Mouse (Mus musculus) spleen, postnatal 36 days (tissue): ENCODE measurements at regions not wholly inside any gene's neighbourhood (a gene's known extent, or its start where the extent isn't known, plus 50 kb on each side); places are given as distances from the start of the nearest gene placed in this dataset.

Experiments
- DNase-seq, 2 experiments: peaks; one replicate each; pipeline ENCODE4 v3.0.0; 2022; ENCODE audit warnings: low spot score in 2 of 2, mixed read lengths in 1 of 2

- DNase-seq = peak; percentile 21 to 42
Measured at GRCm38 (mm10) chr7:75398904-75399724, 56.2 kb upstream of the Akap13 start.

GRCm38 (mm10) chr7:75400471-75400870, 54.9 kb upstream of the Akap13 start:
- DNase-seq = no peak

- DNase-seq = no peak
Measured at GRCm38 (mm10) chr7:75404955-75405354, 50.4 kb upstream of the Akap13 start.
